Mouse (Mus musculus): ENCODE measurements around the gene Surf6. TPM values are rescaled to one million over a fixed set of nuclear protein-coding genes. Genes with fewer than 3 reads are reported as not detected.

Gene Surf6
- polyA plus RNA-seq, 1 experiment: 0.85 TPM

DNA sequence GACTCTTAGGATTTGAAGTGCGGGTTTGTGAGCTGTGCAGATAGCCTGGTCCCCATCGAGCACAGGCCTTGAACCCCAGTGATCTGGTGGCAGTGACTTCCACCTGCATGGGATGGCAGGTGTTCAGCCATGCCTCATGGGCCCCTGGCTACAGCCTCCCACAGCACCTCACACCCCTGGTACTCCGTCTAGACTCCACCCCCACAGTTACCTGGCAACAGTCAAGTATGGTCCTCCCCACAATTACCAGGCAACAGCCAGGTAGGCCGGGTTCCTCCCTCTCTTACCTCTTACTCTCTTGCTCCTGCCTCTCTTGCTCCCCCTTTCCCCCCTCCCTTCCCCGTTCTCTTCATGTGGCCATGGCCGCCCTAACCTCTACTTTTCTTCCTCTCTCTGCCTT lies 32.0 kb downstream of the Surf6 start:
- Histone ChIP-seq H3K9me3 (ENCODE audit: control insufficient read depth, low read length) (no peaks in the 10 kb centered on the region), H3K36me3 (ENCODE audit: control insufficient read depth) (no peaks in the 10 kb centered on the region), H3K27me3 (ENCODE audit: control insufficient read depth) (0 out of 2 replicates have a peak, but pooled peaks cover 4% of the 10 kb centered on the region), H3K4me3 (replicated peaks) (no peak overlapping the region), H3K4me1 (ENCODE audit: control insufficient read depth) (no peaks in the 10 kb centered on the region)
- TF ChIP-seq GATA1 (IDR thresholded peaks at IDR 0.05; ENCODE audit: low read length): no peak
- no peak for TF ChIP-seq TAL1 (IDR thresholded peaks at IDR 0.05; ENCODE audit: low read length)

DNA sequence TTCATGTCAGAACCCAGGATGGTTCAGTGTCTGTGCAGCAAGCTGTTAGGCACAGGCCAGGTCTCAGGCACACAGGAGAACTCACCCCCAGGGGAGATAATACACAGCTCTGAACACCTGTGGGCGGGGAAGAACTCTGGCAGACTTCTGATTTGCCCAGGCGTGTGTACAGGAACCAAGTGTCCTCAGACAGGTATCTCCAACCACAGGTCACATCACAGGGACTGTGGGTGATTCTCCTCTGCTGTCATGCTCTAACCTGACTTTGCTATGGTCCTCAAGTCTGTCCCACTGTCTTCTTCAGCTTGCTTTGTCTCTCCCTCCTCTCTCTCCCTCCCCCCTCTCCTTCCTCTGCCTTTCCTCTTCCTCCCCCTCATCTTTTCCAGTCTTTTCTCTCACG lies 37.8 kb downstream of the Surf6 start, which contains the start of gene Abo:
Gene Abo, minus strand, starts transcription at position 101 of the 400 bp plus-strand sequence.
- Histone ChIP-seq H3K27me3 (ENCODE audit: control insufficient read depth) (0 out of 2 replicates have a peak, but pooled peaks cover 4% of the 10 kb centered on the region), H3K4me1 (ENCODE audit: control insufficient read depth) (no peaks in the 10 kb centered on the region), H3K9me3 (ENCODE audit: control insufficient read depth, low read length) (no peaks in the 10 kb centered on the region), H3K4me3 (replicated peaks) (no peak within 1 kb of the TSS), H3K36me3 (ENCODE audit: control insufficient read depth) (no peaks in the 10 kb centered on the region)
- TF ChIP-seq TAL1 (IDR thresholded peaks at IDR 0.05; ENCODE audit: low read length) (no peak), GATA1 (IDR thresholded peaks at IDR 0.05; ENCODE audit: low read length) (no peak)

DNA sequence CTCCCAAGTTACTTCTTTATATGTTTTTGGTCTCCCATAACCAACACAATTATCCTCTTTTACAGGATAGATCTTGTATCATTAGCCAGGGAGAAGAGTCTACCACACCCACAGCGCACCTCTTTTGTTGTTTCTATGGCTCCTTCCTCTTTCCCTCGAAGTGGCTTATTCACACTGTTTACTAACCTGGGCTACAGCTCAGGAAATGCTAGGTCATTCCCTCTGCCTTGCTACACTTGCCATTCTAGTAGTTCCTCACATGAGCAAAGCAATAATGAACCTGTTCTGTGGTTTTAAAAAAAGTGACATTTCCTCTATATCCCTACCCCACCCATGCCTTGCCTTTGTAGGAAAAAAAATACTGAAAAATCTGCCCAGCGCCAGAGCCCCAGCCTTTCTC lies 39.8 kb downstream of the Surf6 start:
- Histone ChIP-seq H3K4me3 (replicated peaks) (no peak overlapping the region), H3K36me3 (ENCODE audit: control insufficient read depth) (no peaks in the 10 kb centered on the region), H3K9me3 (ENCODE audit: control insufficient read depth, low read length) (no peaks in the 10 kb centered on the region), H3K27me3 (ENCODE audit: control insufficient read depth) (no peaks in the 10 kb centered on the region), H3K4me1 (ENCODE audit: control insufficient read depth) (no peaks in the 10 kb centered on the region)
- TF ChIP-seq GATA1 (IDR thresholded peaks at IDR 0.05; ENCODE audit: low read length) (no peak), TAL1 (IDR thresholded peaks at IDR 0.05; ENCODE audit: low read length) (no peak)

DNA sequence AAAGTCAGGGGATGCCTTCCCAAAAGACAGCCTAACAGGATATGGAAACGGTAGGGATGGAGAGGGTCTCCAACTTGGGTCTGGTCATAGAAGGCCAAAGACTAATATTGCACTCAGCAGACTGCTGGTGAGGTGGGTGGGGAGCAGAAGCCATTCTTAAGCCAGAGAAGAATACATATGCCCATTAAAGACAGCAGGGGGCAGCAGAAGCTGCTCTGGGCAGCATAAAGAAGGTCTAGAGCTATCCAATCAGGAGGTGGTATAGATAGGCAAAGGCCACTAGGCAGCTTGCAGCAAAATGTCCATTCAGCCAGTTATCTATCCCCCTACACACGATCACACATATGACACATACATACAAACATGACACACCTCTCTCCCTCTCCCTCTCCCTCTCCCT lies 55.0 kb downstream of the Surf6 start:
- TF ChIP-seq TAL1 (IDR thresholded peaks at IDR 0.05; ENCODE audit: low read length) (no peak), GATA1 (IDR thresholded peaks at IDR 0.05; ENCODE audit: low read length) (no peak)
- Histone ChIP-seq H3K4me3 (replicated peaks) (no peak overlapping the region), H3K4me1 (ENCODE audit: control insufficient read depth) (no peaks in the 10 kb centered on the region), H3K27me3 (ENCODE audit: control insufficient read depth) (no peaks in the 10 kb centered on the region), H3K9me3 (ENCODE audit: control insufficient read depth, low read length) (peaks cover 3% of the 10 kb centered on the region; the same call in 1 of the 2 replicates), H3K36me3 (ENCODE audit: control insufficient read depth) (no peaks in the 10 kb centered on the region)

Other genes with a start within 250 kb of the Surf6 start
- not detected in 2 replicates for gene Lcn4, start 231.6 kb downstream of the Surf6 start, polyA plus RNA-seq (2012)
- gene Abo, start 37.9 kb downstream of the Surf6 start, polyA plus RNA-seq (2012): not detected in 2 replicates
- gene Med22, start 7.8 kb upstream of the Surf6 start, polyA plus RNA-seq (2012): 2.0 and 2.6 TPM in 2 replicates
- 616 and 622 TPM in 2 replicates for gene Rpl7a, start 7.9 kb upstream of the Surf6 start, polyA plus RNA-seq (2012)
- 0.29 and 0.31 TPM in 2 replicates for gene Surf2, start 13.5 kb upstream of the Surf6 start, polyA plus RNA-seq (2012)
- gene Surf1, start 13.7 kb upstream of the Surf6 start, polyA plus RNA-seq (2012): 1.7 and 2.3 TPM in 2 replicates
- 2.2 and 2.4 TPM in 2 replicates for gene Surf4, start 31.0 kb upstream of the Surf6 start, polyA plus RNA-seq (2012)
- 0.02 TPM in 1 of 2 replicates, not detected in the other for gene Stkld1, start 31.2 kb upstream of the Surf6 start, polyA plus RNA-seq (2012)
- gene Rexo4, start 61.5 kb upstream of the Surf6 start, polyA plus RNA-seq (2012): 2.7 and 5.7 TPM in 2 replicates
- not detected in 2 replicates for gene Adamts13, start 70.5 kb upstream of the Surf6 start, polyA plus RNA-seq (2012)
- gene Cacfd1, start 107.0 kb upstream of the Surf6 start, polyA plus RNA-seq (2012): 0.16 and 0.25 TPM in 2 replicates
- gene Slc2a6, start 125.1 kb upstream of the Surf6 start, polyA plus RNA-seq (2012): 0.02 and 0.10 TPM in 2 replicates
- not detected in 2 replicates for gene Mymk, start 169.3 kb upstream of the Surf6 start, polyA plus RNA-seq (2012)
- gene Adamtsl2, start 176.5 kb upstream of the Surf6 start, polyA plus RNA-seq (2012): not detected in 2 replicates
- gene Fam163b, start 239.6 kb upstream of the Surf6 start, polyA plus RNA-seq (2012): not detected in 2 replicates

Measured in erythroblast, embryonic 14.5 days (primary cell).